Mouse (Mus musculus) bone marrow macrophage, adult 2 months (primary cell): Measurements from ENCODE around the gene Gprc5a.

Source experiments
- CTCF ChIP-seq: IDR thresholded peaks from 2 replicates; pipeline ENCODE4 v1.5.1; 2012; ENCODE audit warnings: low read depth, mild to moderate bottlenecking, low read length, moderate library complexity
- POLR2A ChIP-seq: IDR thresholded peaks from 2 replicates; pipeline ENCODE4 v1.6.1; 2012; ENCODE audit warnings: mild to moderate bottlenecking, low read depth, low read length, borderline replicate concordance

- TF ChIP-seq POLR2A (no peak), CTCF (no peak)
Observed at GRCm38 (mm10) chr6:135133486-135133885, 68.0 kb downstream of the Gprc5a start.
